Mouse (Mus musculus): ENCODE measurements around the gene Camk1d. TPM values are rescaled to one million over a fixed set of nuclear protein-coding genes. Genes with fewer than 3 reads are reported as not detected.
A peak's percentile ranks its signal among the peaks of the same experiment; 100 is the strongest.

Gene Camk1d
- polyA plus RNA-seq, 1 experiment from 2014 or later, result 10.4 TPM

DNA sequence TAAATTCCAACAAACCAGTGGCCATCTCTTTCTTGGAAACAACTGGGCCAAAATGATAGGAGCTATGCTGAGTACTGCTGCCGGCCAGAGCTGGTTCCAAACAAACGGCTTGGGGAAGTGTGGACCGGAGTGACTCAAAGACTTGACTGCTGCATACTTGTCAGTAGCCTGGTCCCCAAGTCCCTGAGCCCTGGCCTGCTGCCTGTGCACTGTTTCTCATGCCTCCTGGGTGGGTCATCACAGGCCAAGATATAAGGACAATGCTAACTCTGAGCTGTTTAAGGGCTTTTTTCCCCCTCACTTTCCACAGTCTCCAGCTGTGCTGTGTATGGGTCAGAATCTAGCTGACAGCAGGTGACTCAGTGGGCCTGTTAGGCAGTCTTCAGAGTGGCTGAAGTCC is 409.2 kb downstream of the Camk1d start:
- no peaks in the 10 kb centered on the region for H3K9me3 ChIP-seq (replicated peaks)
- no peak for ATAC-seq (ENCODE audit: insufficient number of reproducible peaks, low FRiP score, low TSS enrichment, low read depth)
- no peak overlapping the region for H3K4me2 ChIP-seq (replicated peaks)
- H3K36me3 ChIP-seq, result no peaks in the 10 kb centered on the region
- no peak overlapping the region for H3K9ac ChIP-seq
- H3K27me3 ChIP-seq, result no peaks in the 10 kb centered on the region
- 73% methylated on average over 3 of the region's 3 CpGs for WGBS
- H3K4me1 ChIP-seq, result no peaks in the 10 kb centered on the region
- H3K27ac ChIP-seq (replicated peaks), result no peak overlapping the region
- no peak overlapping the region for H3K4me3 ChIP-seq (replicated peaks)

DNA sequence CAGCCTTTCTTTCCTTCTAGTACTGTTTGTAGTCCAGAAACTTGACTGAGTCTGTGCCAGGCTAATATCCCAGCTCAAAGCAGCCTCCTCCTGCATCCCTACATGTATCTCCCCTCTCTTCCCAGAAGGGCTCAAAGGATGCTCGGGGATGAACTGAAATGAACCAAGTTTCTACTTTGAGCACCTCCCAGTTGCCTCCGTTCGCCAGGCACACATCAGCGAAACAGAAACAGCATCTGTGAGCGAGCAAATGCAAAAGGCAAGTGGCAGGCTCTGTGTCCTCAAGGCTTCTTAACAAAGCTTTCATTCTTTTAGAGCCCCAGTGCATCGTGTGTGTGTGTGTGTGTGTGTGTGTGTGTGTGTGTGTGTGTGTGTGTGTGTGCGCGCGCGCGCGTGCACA is 409.9 kb downstream of the Camk1d start:
- 87% methylated on average over 12 of the region's 12 CpGs for WGBS

DNA sequence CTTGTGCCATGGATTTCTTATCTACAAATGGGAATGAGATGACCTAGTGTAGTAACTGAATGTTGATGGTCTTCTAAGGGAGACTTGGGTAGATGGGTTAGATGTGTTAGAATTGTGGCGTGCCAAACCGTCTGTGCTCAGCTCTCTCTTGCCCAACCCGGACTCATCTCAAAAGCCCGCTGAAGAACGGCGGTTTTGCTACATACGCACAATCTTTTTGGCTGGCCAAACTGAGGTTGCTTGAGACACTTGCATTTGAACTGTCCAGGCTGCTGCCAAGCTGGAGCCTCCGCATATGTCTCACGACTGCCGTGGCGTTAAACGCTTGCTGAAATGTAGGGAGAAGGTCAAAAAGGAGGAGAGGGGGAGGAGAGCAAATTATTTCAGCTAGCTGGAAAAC is 413.0 kb downstream of the Camk1d start:
- H3K36me3 ChIP-seq, result no peaks in the 10 kb centered on the region
- H3K9me3 ChIP-seq (replicated peaks), result no peaks in the 10 kb centered on the region
- no peak overlapping the region for H3K4me2 ChIP-seq (replicated peaks)
- no peak for ATAC-seq (ENCODE audit: insufficient number of reproducible peaks, low FRiP score, low TSS enrichment, low read depth)
- no peaks in the 10 kb centered on the region for H3K4me1 ChIP-seq
- H3K9ac ChIP-seq, result no peak overlapping the region
- WGBS, result 86% methylated on average over 12 of the region's 12 CpGs
- H3K4me3 ChIP-seq (replicated peaks), result no peak overlapping the region
- H3K27me3 ChIP-seq, result no peaks in the 10 kb centered on the region
- no peak overlapping the region for H3K27ac ChIP-seq (replicated peaks)

More for the DNA sequence above, 409.9 kb downstream of the Camk1d start:
- no peaks in the 10 kb centered on the region for H3K9me3 ChIP-seq (replicated peaks)
- H3K4me1 ChIP-seq, result no peaks in the 10 kb centered on the region
- no peak overlapping the region for H3K27ac ChIP-seq (replicated peaks)
- ATAC-seq (ENCODE audit: insufficient number of reproducible peaks, low FRiP score, low TSS enrichment, low read depth), result no peak
- H3K4me3 ChIP-seq (replicated peaks), result no peak overlapping the region
- H3K9ac ChIP-seq, result no peak overlapping the region
- no peak overlapping the region for H3K4me2 ChIP-seq (replicated peaks)
- H3K27me3 ChIP-seq, result no peaks in the 10 kb centered on the region
- no peaks in the 10 kb centered on the region for H3K36me3 ChIP-seq

DNA sequence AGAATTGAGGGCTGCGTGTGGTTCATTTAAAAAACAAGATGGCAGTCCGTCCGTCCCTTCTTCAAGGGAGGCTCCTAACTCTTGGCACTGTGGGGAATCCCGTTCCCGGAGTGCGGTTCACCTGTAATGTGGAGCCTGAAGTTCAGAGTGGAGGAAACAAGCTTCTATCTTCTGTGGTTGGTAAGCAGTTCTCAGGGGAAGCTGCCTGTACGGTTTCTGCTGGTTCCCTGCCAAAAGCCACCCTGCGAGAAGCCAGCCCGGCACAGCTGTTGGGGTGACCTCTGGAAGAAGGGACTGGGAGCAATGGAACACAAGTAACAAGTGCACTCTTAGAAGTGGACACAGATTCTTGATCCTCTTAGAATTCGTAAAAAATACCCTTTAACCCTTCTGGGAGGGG is 416.2 kb downstream of the Camk1d start:
- WGBS, result 77% methylated on average over 10 of the region's 10 CpGs
- H3K4me1 ChIP-seq, result 0 out of 2 replicates have a peak, but pooled peaks cover 7% of the 10 kb centered on the region
- no peak overlapping the region for H3K9ac ChIP-seq
- no peak overlapping the region for H3K4me2 ChIP-seq (replicated peaks)
- no peaks in the 10 kb centered on the region for H3K9me3 ChIP-seq (replicated peaks)
- no peak overlapping the region for H3K4me3 ChIP-seq (replicated peaks)
- no peaks in the 10 kb centered on the region for H3K27me3 ChIP-seq
- no peak for ATAC-seq (ENCODE audit: insufficient number of reproducible peaks, low FRiP score, low TSS enrichment, low read depth)
- no peaks in the 10 kb centered on the region for H3K36me3 ChIP-seq
- H3K27ac ChIP-seq (replicated peaks), result no peak overlapping the region

DNA sequence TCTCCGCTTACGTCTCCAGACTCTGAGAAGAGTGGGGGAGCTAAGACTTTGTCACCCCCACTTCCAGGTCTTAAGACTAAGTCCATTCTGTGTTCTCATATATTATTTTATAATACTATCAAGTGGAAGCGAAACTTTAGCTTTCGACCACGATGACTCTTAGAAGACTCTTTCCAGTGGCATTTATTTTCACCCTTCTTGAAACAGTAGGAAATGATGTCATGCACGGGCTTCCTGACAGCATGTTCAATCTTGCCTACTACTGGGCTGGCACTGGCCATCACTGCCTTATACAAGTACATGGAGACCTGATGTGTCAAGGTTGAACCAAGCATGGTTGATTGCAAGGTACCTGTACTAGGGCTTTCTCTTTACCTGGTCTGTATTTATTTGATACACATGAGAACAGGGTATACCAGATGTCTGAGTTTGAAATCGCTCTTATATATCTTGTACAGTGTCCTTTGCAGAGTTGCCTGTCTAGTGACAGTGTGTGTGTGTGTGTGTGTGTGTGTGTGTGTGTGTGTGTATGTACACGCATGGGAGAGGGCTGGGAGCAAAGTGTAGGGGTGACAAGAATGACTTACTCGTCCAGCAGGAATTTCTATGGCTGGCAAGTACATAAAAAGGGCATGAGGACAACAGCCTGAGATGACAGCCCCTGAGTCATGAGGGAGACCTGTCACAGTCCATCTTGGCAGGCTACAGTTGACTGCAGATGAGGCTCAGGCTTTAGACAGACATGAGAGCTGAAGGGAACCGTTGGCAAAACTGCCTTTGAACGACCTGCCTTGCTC is 417.4 kb downstream of the Camk1d start:
- ATAC-seq (ENCODE audit: insufficient number of reproducible peaks, low FRiP score, low TSS enrichment, low read depth), result no peak
- Histone ChIP-seq H3K27ac (replicated peaks) (no peak overlapping the region), H3K4me2 (replicated peaks) (no peak overlapping the region), H3K4me1 (0 out of 2 replicates have a peak, but pooled peaks cover 7% of the 10 kb centered on the region), H3K4me3 (replicated peaks) (no peak overlapping the region), H3K9me3 (replicated peaks) (no peaks in the 10 kb centered on the region), H3K9ac (no peak overlapping the region), H3K27me3 (no peaks in the 10 kb centered on the region), H3K36me3 (no peaks in the 10 kb centered on the region)
- WGBS, result 88% methylated on average over 11 of the region's 11 CpGs

DNA sequence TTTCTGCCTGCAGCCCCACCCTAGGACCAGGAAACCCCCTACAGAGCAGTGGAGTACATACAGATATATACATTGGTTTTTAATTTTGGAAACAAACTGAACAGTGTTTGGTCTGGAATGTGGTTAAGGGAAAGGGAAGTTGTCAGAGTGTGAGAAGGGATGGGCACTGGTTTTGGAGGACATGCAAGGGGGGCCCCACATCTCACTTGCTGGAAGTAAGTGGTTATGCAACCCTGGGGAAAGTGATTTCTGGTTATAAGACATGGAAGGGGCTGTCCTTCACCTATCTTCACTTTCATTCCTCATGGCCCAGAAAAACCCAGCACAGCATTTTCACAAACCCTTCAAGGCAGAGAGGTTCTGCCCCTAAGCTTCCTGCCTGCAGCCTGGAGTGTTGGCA is 419.2 kb downstream of the Camk1d start:
- no peak overlapping the region for H3K27ac ChIP-seq (replicated peaks)
- no peak overlapping the region for H3K4me3 ChIP-seq (replicated peaks)
- ATAC-seq (ENCODE audit: insufficient number of reproducible peaks, low FRiP score, low TSS enrichment, low read depth), result no peak
- no peak overlapping the region for H3K9ac ChIP-seq
- H3K36me3 ChIP-seq, result no peaks in the 10 kb centered on the region
- H3K4me1 ChIP-seq, result 0 out of 2 replicates have a peak, but pooled peaks cover 7% of the 10 kb centered on the region
- H3K4me2 ChIP-seq (replicated peaks), result no peak overlapping the region
- H3K9me3 ChIP-seq (replicated peaks), result no peaks in the 10 kb centered on the region
- no peaks in the 10 kb centered on the region for H3K27me3 ChIP-seq

DNA sequence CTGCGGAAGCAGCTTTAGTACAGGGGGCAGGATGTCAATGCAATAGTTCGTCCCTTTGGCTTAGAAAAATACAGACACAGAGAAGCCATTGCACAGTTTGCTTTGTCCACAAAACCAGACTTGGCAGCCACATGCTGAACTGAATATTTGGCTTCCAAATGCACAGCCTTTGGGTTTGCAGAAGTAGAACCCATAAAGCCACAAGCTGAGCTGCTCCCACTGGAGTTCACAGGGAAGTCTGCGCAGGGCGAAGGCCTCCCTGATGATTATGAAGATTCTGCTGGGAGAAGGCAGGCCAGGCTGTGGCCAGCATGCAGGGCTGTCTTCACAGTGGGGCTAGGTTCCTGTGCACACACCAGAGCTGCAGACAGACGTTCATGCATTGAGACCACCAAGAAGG is 419.9 kb downstream of the Camk1d start:
- peak overlapping the region; percentile 48; the same call in 1 of the 2 replicates for H3K27ac ChIP-seq (replicated peaks)

DNA sequence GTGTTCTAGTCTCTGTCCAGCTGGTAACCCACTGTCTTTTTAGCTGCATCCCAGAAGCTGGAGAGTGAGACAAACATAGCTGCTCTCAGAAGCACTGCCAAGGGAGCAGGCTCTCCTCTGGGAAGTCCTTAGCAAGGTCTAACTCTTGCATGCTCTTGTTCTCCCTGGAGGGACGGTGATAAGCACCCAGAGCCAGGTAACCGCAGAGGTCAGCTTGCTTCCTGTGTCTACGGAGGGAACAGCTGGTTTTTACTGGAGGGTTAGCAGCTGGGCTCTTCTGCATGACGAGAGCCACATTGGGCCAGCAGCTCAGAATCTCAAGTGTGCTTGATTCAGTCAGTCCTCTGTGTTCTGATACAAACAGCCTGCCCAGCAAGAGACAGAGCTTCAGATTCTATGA is 425.7 kb downstream of the Camk1d start:
- Histone ChIP-seq H3K4me1 (peaks cover 6% of the 10 kb centered on the region; the same call in 1 of the 2 replicates), H3K4me2 (replicated peaks) (no peak overlapping the region), H3K36me3 (no peaks in the 10 kb centered on the region), H3K27me3 (no peaks in the 10 kb centered on the region), H3K9ac (no peak overlapping the region), H3K4me3 (replicated peaks) (no peak overlapping the region), H3K9me3 (replicated peaks) (no peaks in the 10 kb centered on the region), H3K27ac (replicated peaks) (no peak overlapping the region)
- 60% methylated on average over 4 of the region's 4 CpGs for WGBS
- ATAC-seq (ENCODE audit: insufficient number of reproducible peaks, low FRiP score, low TSS enrichment, low read depth), result no peak

More for the DNA sequence above, 419.9 kb downstream of the Camk1d start:
- no peaks in the 10 kb centered on the region for H3K9me3 ChIP-seq (replicated peaks)
- 59% methylated on average over 5 of the region's 5 CpGs for WGBS
- no peak for ATAC-seq (ENCODE audit: insufficient number of reproducible peaks, low FRiP score, low TSS enrichment, low read depth)
- H3K4me2 ChIP-seq (replicated peaks), result no peak overlapping the region
- no peak overlapping the region for H3K9ac ChIP-seq
- no peak overlapping the region for H3K4me3 ChIP-seq (replicated peaks)
- no peaks in the 10 kb centered on the region for H3K27me3 ChIP-seq
- 0 out of 2 replicates have a peak, but pooled peaks cover 7% of the 10 kb centered on the region for H3K4me1 ChIP-seq
- no peaks in the 10 kb centered on the region for H3K36me3 ChIP-seq

DNA sequence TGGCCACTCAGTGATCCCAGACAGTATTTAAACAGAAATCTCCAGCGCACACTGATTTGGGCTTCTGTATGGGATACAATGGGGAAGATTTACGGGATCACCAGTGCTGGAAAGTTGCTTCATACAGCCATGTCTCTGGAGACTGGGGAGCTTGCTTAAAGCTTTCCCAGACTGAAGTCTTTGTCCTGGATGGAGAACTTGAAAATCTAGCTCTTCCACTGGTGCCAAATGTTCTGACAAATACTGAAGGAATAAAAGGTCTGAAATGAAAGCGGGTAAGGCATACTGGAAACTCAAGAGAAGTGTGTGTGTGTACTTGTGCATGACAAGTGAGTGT is 427.3 kb downstream of the Camk1d start:
- ATAC-seq (ENCODE audit: insufficient number of reproducible peaks, low FRiP score, low TSS enrichment, low read depth), result no peak

DNA sequence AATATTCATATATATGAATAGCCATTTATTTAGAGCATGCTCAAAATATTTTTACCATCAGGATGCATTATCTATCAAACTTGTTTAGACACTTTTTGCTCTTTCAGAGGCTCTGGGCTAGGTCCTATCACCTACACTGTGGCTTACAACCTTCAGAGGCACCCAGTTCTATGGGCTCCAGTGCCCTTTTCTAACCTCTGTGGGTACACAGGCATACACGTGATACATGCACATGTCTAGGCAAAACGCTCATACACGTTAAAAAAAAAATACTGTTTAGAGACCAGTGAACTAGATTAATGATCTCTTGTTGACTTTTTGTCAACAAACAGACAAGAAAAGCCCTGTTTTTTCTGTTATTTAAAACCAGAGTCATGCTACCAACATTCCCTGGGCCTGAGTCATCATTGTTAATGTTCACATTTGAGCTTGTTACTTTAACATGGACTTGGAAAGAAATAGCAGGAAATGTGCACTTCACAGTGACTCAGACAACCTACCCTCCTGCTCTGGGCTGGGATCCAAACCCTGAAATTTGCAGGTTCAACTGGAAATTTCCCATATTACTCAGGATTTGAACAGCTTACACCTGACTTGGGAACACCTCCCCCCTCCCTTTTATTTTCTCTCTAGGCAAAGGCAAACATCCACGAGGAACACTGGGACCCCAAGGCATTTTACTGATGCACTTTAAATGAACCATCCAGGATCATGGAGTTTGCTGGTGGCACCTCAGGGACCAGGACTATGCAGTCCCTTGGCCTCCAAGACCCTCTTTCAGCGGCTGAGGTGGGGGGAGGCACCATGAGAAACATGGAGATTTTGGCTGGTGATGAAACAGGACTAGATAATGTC is 427.9 kb downstream of the Camk1d start:
- Histone ChIP-seq H3K9me3 (replicated peaks) (no peaks in the 10 kb centered on the region), H3K36me3 (no peaks in the 10 kb centered on the region), H3K4me3 (replicated peaks) (no peak overlapping the region), H3K4me1 (peaks cover 6% of the 10 kb centered on the region; the same call in 1 of the 2 replicates), H3K4me2 (replicated peaks) (no peak overlapping the region), H3K9ac (no peak overlapping the region), H3K27ac (replicated peaks) (peak overlapping the region; percentile 77), H3K27me3 (no peaks in the 10 kb centered on the region)
- WGBS, result 50% methylated on average over 5 of the region's 5 CpGs
- ATAC-seq (ENCODE audit: insufficient number of reproducible peaks, low FRiP score, low TSS enrichment, low read depth), result peak; percentile 47; the same call in 1 of the 2 replicates

More for the DNA sequence above, 427.3 kb downstream of the Camk1d start:
- Histone ChIP-seq H3K9me3 (replicated peaks) (no peaks in the 10 kb centered on the region), H3K27me3 (no peaks in the 10 kb centered on the region), H3K27ac (replicated peaks) (peak overlapping the region; percentile 77), H3K9ac (no peak overlapping the region), H3K36me3 (no peaks in the 10 kb centered on the region), H3K4me2 (replicated peaks) (no peak overlapping the region), H3K4me1 (peaks cover 6% of the 10 kb centered on the region; the same call in 1 of the 2 replicates), H3K4me3 (replicated peaks) (no peak overlapping the region)
- 63% methylated on average over 3 of the region's 3 CpGs for WGBS

DNA sequence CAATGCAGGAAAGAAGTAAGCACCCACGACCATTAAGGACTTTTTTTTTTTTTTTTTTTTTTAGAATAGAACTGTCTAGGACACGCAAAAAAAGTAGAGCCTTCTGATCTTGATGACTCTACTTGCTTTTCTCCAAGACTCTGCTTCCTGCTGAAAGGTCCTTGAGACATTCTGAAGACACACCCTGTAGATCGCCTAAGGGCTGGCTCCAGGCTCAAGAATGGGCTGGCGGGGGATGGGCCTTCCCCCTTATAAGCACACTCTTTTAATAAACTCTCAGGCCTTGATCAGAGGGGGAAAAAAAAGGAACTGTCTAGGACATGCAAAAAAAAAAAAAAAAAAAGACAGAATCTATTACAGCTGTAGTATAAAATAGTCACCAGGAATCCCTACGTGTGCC is 430.0 kb downstream of the Camk1d start:
- H3K4me3 ChIP-seq (replicated peaks), result no peak overlapping the region
- ATAC-seq (ENCODE audit: insufficient number of reproducible peaks, low FRiP score, low TSS enrichment, low read depth), result no peak
- no peaks in the 10 kb centered on the region for H3K36me3 ChIP-seq
- no peaks in the 10 kb centered on the region for H3K27me3 ChIP-seq
- no peaks in the 10 kb centered on the region for H3K9me3 ChIP-seq (replicated peaks)
- peaks cover 6% of the 10 kb centered on the region; the same call in 1 of the 2 replicates for H3K4me1 ChIP-seq
- no peak overlapping the region for H3K9ac ChIP-seq
- no peak overlapping the region for H3K4me2 ChIP-seq (replicated peaks)
- H3K27ac ChIP-seq (replicated peaks), result no peak overlapping the region
- 58% methylated on average over 5 of the region's 5 CpGs for WGBS
